Mouse (Mus musculus) erythroid progenitor cell, adult 5-6 weeks (primary cell): ENCODE measurements around the gene Zfp654. TPM values are rescaled to one million over a fixed set of nuclear protein-coding genes. Genes with fewer than 3 reads are reported as not detected.
A peak's percentile ranks its signal among the peaks of the same experiment; 100 is the strongest.
"Not testable (repeated sequence)": the region's sequence is repeated elsewhere in the genome, so short reads cannot be mapped to it uniquely, and the experiment has no call there.

Source experiments
- ATAC-seq: replicated peaks from 2 replicates; pipeline ENCODE4 v1.8.0; 2016; ENCODE audit warnings: moderate number of reproducible peaks, mild to moderate bottlenecking, moderate TSS enrichment, inconsistent platforms; ENCODE audit not compliant: poor library complexity, low FRiP score, severe bottlenecking
- total RNA-seq, 2 experiments: library from RNA; stranded (forward) in 1 of 2; stranded (reverse) in 1 of 2; fragments of 150-400 nt in 1 of 2; fragments of 186-747, 209-891 nt in 1 of 2; gene quantifications; 2 replicates each; pipeline versions ENCODE4 v1.2.3 to v1.2.4; 2015 to 2017; ENCODE audit warnings: low replicate concordance in 2 of 2

Gene Zfp654
- total RNA-seq, 2 experiments from 2014 or later = 13.2 to 15.1 TPM

- not testable (repeated sequence) for ATAC-seq
Observed at GRCm38 (mm10) chr16:64865841-64866240, 14.4 kb upstream of the Zfp654 start.

- no peak for ATAC-seq
Observed at GRCm38 (mm10) chr16:64856946-64857345, 5.5 kb upstream of the Zfp654 start.

- ATAC-seq = no peak
Observed at GRCm38 (mm10) chr16:64852891-64853290, 1.4 kb upstream of the Zfp654 start.

GRCm38 (mm10) chr16:64852441-64852871, 1.0 kb upstream of the Zfp654 start:
- peak; percentile 40; the same call in 1 of the 2 replicates for ATAC-seq

- ATAC-seq = peak; percentile 36
Observed at GRCm38 (mm10) chr16:64851085-64851562, 328 bp downstream of the Zfp654 start.

- 0 out of 2 replicates have a peak, but pooled peaks have one; percentile 3 for ATAC-seq
Observed at GRCm38 (mm10) chr16:64850287-64851084, 966 bp downstream of the Zfp654 start.

- no peak for ATAC-seq
Observed at GRCm38 (mm10) chr16:64845947-64846346, 5.5 kb downstream of the Zfp654 start.

- no peak for ATAC-seq
Observed at GRCm38 (mm10) chr16:64842374-64842729, 9.1 kb downstream of the Zfp654 start.

GRCm38 (mm10) chr16:64841481-64842373, 9.7 kb downstream of the Zfp654 start:
- ATAC-seq = peak; percentile 69

- ATAC-seq = 0 out of 2 replicates have a peak, but pooled peaks have one; percentile 46
Observed at GRCm38 (mm10) chr16:64836709-64837108, 14.7 kb downstream of the Zfp654 start.

- ATAC-seq = no peak
Observed at GRCm38 (mm10) chr16:64835996-64836545, 15.4 kb downstream of the Zfp654 start.

GRCm38 (mm10) chr16:64830291-64830690, 21.2 kb downstream of the Zfp654 start:
- no peak for ATAC-seq

GRCm38 (mm10) chr16:64824474-64824873, 27.0 kb downstream of the Zfp654 start:
- no peak for ATAC-seq

- ATAC-seq = no peak
Observed at GRCm38 (mm10) chr16:64823890-64824289, 27.6 kb downstream of the Zfp654 start.

- peak; percentile 76 for ATAC-seq
Observed at GRCm38 (mm10) chr16:64817094-64817765, 34.2 kb downstream of the Zfp654 start.

GRCm38 (mm10) chr16:64803041-64803440, 48.4 kb downstream of the Zfp654 start:
- no peak for ATAC-seq

- no peak for ATAC-seq
Observed at GRCm38 (mm10) chr16:64801638-64802037, 49.8 kb downstream of the Zfp654 start.

- ATAC-seq = no peak
Observed at GRCm38 (mm10) chr16:64800393-64800792, 51.1 kb downstream of the Zfp654 start.

- ATAC-seq = no peak
Observed at GRCm38 (mm10) chr16:64794802-64795201, 56.6 kb downstream of the Zfp654 start.

GRCm38 (mm10) chr16:64789706-64790105, 61.7 kb downstream of the Zfp654 start:
- ATAC-seq = no peak
